Mouse (Mus musculus) subcutaneous adipose tissue, adult 2 months (tissue): Measurements from ENCODE around the gene Apoa1. TPM values are rescaled to one million over a fixed set of nuclear protein-coding genes. Genes with fewer than 3 reads are reported as not detected.

Experiments
- polyA plus RNA-seq: library from polyadenylated mRNA; depleted of rRNA; stranded (reverse); fragments of >200 nt; gene quantifications from 2 replicates; pipeline ENCODE4 v1.2.3, GENCODE M21; 2012; ENCODE audit warnings: low replicate concordance; rRNA removed

Gene Apoa1
- polyA plus RNA-seq, result 0.42 and 2.2 TPM in 2 replicates

GRCm38 (mm10) chr9:46228491-46228890 is at the start of gene Apoa1:
Apoa1 (plus strand) TSS chr9:46228580.

GRCm38 (mm10) chr9:46235596-46235648 is 7.0 kb downstream of the Apoa1 start, which contains the start of gene Apoc3:
Apoc3 (minus strand) TSS chr9:46235636.

DNA sequence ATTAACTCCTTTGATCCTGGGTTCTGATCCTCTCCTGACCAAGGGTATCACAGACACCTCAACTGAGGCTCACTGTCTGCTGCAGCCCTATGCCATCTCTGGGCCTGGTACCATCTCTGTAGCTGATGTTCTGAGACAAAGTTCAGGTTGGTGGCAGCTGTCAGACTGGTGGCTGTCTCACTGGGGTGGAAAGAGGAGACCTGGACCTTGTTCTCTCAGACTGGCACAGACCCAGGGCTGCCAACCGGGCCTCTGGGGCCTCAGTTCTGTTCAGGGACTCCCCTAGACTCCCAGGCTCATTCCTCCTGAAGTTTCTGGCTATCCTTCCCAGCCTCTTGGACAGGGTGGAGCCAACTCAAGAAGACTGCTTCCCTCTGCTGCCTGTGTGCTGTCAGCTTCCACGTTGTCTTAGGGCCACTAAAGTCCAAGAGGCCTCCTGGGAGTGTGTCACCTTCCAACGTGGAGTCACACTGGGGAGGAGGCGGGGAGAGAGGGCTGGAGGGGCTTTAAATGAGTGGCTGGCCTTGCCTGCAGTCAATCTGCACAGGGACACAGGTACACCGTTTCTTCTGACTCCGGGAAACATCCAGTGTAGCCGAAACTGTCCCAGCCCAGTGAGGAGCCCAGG is 12.3 kb downstream of the Apoa1 start, which contains the start of gene Apoa4:
Apoa4 (plus strand) TSS at position 171 of the 628 bp plus-strand sequence.

DNA sequence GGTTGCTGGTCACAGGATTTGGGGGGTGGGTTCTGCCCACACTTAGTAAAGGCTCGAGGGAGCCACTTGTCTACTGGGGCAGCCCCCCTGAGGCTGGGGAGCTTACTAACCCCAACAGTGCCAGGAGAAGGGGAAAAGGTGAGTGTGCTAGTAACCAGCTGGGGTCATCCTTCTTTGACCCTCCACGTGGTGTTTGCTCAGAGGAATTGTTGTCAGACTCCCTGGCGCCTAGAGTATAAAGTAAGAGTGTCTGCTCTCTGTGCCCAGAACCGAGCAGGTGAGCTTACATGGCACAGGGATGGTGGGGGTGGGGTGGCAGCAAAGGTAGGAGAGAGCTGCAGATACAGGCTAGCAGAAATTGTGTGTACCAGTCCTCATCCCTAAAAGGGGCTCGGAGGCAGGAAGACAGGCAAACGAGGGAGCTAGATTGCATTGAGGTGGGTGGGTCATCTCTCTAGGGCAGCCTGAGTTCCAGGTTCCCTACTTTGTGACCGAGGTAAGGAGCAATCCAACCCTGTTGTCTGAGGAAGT is 40.0 kb downstream of the Apoa1 start, which contains the start of gene Apoa5:
Apoa5 (plus strand) TSS at position 291 of the 531 bp plus-strand sequence.

GRCm38 (mm10) chr9:46272677-46273454 is 44.5 kb downstream of the Apoa1 start, which contains the start of gene Zpr1:
Zpr1 (plus strand) TSS chr9:46273064.

Other genes with a start within 250 kb of the Apoa1 start
- gene Pafah1b2, start 215.9 kb upstream of the Apoa1 start, polyA plus RNA-seq, result 25.0 and 28.5 TPM in 2 replicates
- gene Sik3, start 215.8 kb upstream of the Apoa1 start, polyA plus RNA-seq, result 17.9 and 25.2 TPM in 2 replicates
- 3.4 and 11.2 TPM in 2 replicates for gene Apoc3, start 7.1 kb downstream of the Apoa1 start, polyA plus RNA-seq
- gene Apoa4, start 12.1 kb downstream of the Apoa1 start, polyA plus RNA-seq, result 0.06 TPM in 1 of 2 replicates, not detected in the other
- 0.17 and 0.53 TPM in 2 replicates for gene Apoa5, start 40.1 kb downstream of the Apoa1 start, polyA plus RNA-seq
- gene Zpr1, start 44.5 kb downstream of the Apoa1 start, polyA plus RNA-seq, result 16.2 and 34.2 TPM in 2 replicates
- gene Bud13, start 54.4 kb downstream of the Apoa1 start, polyA plus RNA-seq, result 6.8 and 11.8 TPM in 2 replicates
- not detected in 2 replicates for gene 4931429L15Rik, start 91.4 kb downstream of the Apoa1 start, polyA plus RNA-seq